Mouse (Mus musculus) layer of hippocampus, adult 9-11 months (tissue): ENCODE measurements around the gene Prkag3.

ENCODE experiments used
- DNase-seq: peaks from one replicate; pipeline ENCODE4 v3.0.0; 2022

Prkag3 gene

GRCm38 (mm10) chr1:74748643-74749271 is at the start of gene Prkag3:
TSS of gene Prkag3 (minus strand) at chr1:74749221.
- DNase-seq: peak; percentile 38

- peak; percentile 66 for DNase-seq
Measured at GRCm38 (mm10) chr1:74797459-74797858, 48.4 kb upstream of the Prkag3 start.

GRCm38 (mm10) chr1:74795145-74795529 is 46.1 kb upstream of the Prkag3 start:
- DNase-seq: no peak

- DNase-seq: no peak
Measured at GRCm38 (mm10) chr1:74794487-74795144, 45.6 kb upstream of the Prkag3 start.

- DNase-seq: no peak
Measured at GRCm38 (mm10) chr1:74792831-74793660, 44.0 kb upstream of the Prkag3 start.

GRCm38 (mm10) chr1:74791249-74791648 is 42.2 kb upstream of the Prkag3 start, which contains the start of gene Wnt10a:
TSS of gene Wnt10a (plus strand) at chr1:74791516.
- DNase-seq: no peak

- no peak for DNase-seq
Measured at GRCm38 (mm10) chr1:74790095-74790494, 41.1 kb upstream of the Prkag3 start.

- DNase-seq: no peak
Measured at GRCm38 (mm10) chr1:74788603-74789176, 39.7 kb upstream of the Prkag3 start.

- peak; percentile 75 for DNase-seq
Measured at GRCm38 (mm10) chr1:74787846-74788245, 38.8 kb upstream of the Prkag3 start.

- DNase-seq: peak; percentile 45
Measured at GRCm38 (mm10) chr1:74784041-74784759, 35.2 kb upstream of the Prkag3 start.

- no peak for DNase-seq
Measured at GRCm38 (mm10) chr1:74783554-74783953, 34.5 kb upstream of the Prkag3 start.

- no peak for DNase-seq
Measured at GRCm38 (mm10) chr1:74782045-74782444, 33.0 kb upstream of the Prkag3 start.

GRCm38 (mm10) chr1:74778934-74779486 is 30.0 kb upstream of the Prkag3 start:
- no peak for DNase-seq

GRCm38 (mm10) chr1:74775816-74776215 is 26.8 kb upstream of the Prkag3 start:
- DNase-seq: no peak

- DNase-seq: no peak
Measured at GRCm38 (mm10) chr1:74774062-74774461, 25.0 kb upstream of the Prkag3 start.

- DNase-seq: no peak
Measured at GRCm38 (mm10) chr1:74773136-74773535, 24.1 kb upstream of the Prkag3 start.

GRCm38 (mm10) chr1:74771931-74772620 is 23.1 kb upstream of the Prkag3 start:
- no peak for DNase-seq

- no peak for DNase-seq
Measured at GRCm38 (mm10) chr1:74771845-74771930, 22.7 kb upstream of the Prkag3 start, which contains the start of gene Wnt6. TSS of gene Wnt6 (plus strand) at chr1:74771892.

GRCm38 (mm10) chr1:74771467-74771844 is 22.4 kb upstream of the Prkag3 start:
- DNase-seq: no peak

GRCm38 (mm10) chr1:74770727-74771466 is 21.9 kb upstream of the Prkag3 start:
- DNase-seq: no peak

GRCm38 (mm10) chr1:74763081-74763480 is 14.1 kb upstream of the Prkag3 start:
- peak; percentile 68 for DNase-seq

- peak; percentile 33 for DNase-seq
Measured at GRCm38 (mm10) chr1:74759773-74760172, 10.8 kb upstream of the Prkag3 start.
